Comparison of ENCODE assay signal across 22 mouse cellular contexts in genomic region chr13:69593453-69593852, GRCm38 (mm10). TPM values are rescaled to one million over a fixed set of nuclear protein-coding genes. Genes with fewer than 3 reads are reported as not detected.
DNase-seq lines count a peak whose midpoint lies in the region; ATAC-seq and TF ChIP-seq lines count a peak whose summit lies in the region.
"Had no signal": no experiment of that assay in that cellular context is flagged by ENCODE, and none has a peak within 500 bp of the region (broad histone marks: within the 10 kb centered on the region; RNA-seq: fewer than 3 reads in every experiment).

No protein-coding gene starts in this region.

- ATAC-seq in kidney, embryonic 15.5 days (replicated peaks; ENCODE audit: low FRiP score) = peak; percentile 20; the same call in 1 of the 2 replicates
- peak; percentile 28 for ATAC-seq in Patski
- no peak for ATAC-seq in stomach, postnatal 0 days (ENCODE audit: low FRiP score, low TSS enrichment)
- ATAC-seq: forebrain, postnatal 0 days had no signal

- POLR2A ChIA-PET in Patski (lab: Charles Lee) = interaction anchor here (0.7 to 1.5 kb wide), 3 partner anchors 11 to 17 kb away, joined by 3 read pairs; no protein-coding TSS in a partner anchor

- no peak overlapping the region for H3K27ac ChIP-seq in kidney, embryonic 15.5 days
- H3K27ac ChIP-seq in stomach, postnatal 0 days (replicated peaks) = 0 out of 2 replicates have a peak overlapping the region, but pooled peaks have one; percentile 24
- H3K27ac ChIP-seq: forebrain, embryonic 10.5 days; heart, embryonic 10.5 days; hindbrain, embryonic 10.5 days; limb, embryonic 10.5 days; midbrain, embryonic 10.5 days; neural tube, embryonic 12.5 days had no signal

- no peak for DNase-seq in kidney, postnatal 14 days
- peak; percentile 16 for DNase-seq in ovary, adult 18-20 months (ENCODE audit: low spot score)
- DNase-seq in ovary, postnatal 36 days (ENCODE audit: low spot score) = no peak
- peak; percentile 79 for DNase-seq in Patski (ENCODE audit: low read depth, low spot score)
- no peak for DNase-seq in stomach, postnatal 0 days (ENCODE audit: low spot score)
- no peak for DNase-seq in frontal cortex, adult 2 months (ENCODE audit: extremely low spot score in 1 of 2, low spot score in 1 of 2)
- DNase-seq: cerebellum, adult 11 months; cerebellum, postnatal 14 days; embryo, embryonic 11 days; forebrain, postnatal 0 days; layer of hippocampus, adult 9-11 months; lung, embryonic 14.5 days; lung, postnatal 4 days; thymus, adult 18-20 months had no signal

- H3K4me1 ChIP-seq in kidney, embryonic 15.5 days = no peaks in the 10 kb centered on the region; the same call in 1 of the 2 replicates
- H3K4me1 ChIP-seq in stomach, postnatal 0 days (replicated peaks; ENCODE audit: control insufficient read depth, insufficient read depth) = no peaks in the 10 kb centered on the region
- H3K4me1 ChIP-seq: forebrain, embryonic 10.5 days; limb, embryonic 10.5 days; midbrain, embryonic 10.5 days; neural tube, embryonic 12.5 days had no signal

- no peak for TF ChIP-seq CTCF in Patski (IDR thresholded peaks at IDR 0.05)
- TF ChIP-seq CTCF in stomach, postnatal 0 days (IDR thresholded peaks at IDR 0.05; ENCODE audit: low read depth) = no peak

- TF ChIP-seq EP300 in stomach, postnatal 0 days (optimal IDR thresholded peaks at IDR 0.05) = no peak

- H3K9ac ChIP-seq in kidney, embryonic 15.5 days = no peak overlapping the region
- no peak overlapping the region for H3K9ac ChIP-seq in stomach, postnatal 0 days (ENCODE audit: low read length)
- H3K9ac ChIP-seq: forebrain, postnatal 0 days; lung, embryonic 14.5 days; neural tube, embryonic 12.5 days had no signal

- no peak overlapping the region for H3K4me2 ChIP-seq in kidney, embryonic 15.5 days
- no peak overlapping the region for H3K4me2 ChIP-seq in stomach, postnatal 0 days (replicated peaks; ENCODE audit: low read depth)
- H3K4me2 ChIP-seq: lung, embryonic 14.5 days; neural tube, embryonic 12.5 days had no signal

- CTCF ChIA-PET in Patski (lab: Charles Lee) = interaction anchor here (0.9 kb wide), 1 partner anchor 18 kb away, joined by 5 read pairs; the partner anchor contains the start of gene Srd5a1

- no peaks in the 10 kb centered on the region for H3K36me3 ChIP-seq in kidney, embryonic 15.5 days
- no peaks in the 10 kb centered on the region for H3K36me3 ChIP-seq in stomach, postnatal 0 days (ENCODE audit: control insufficient read depth, insufficient read depth, low read length)
- H3K36me3 ChIP-seq: forebrain, embryonic 10.5 days; heart, embryonic 10.5 days; hindbrain, embryonic 10.5 days; limb, embryonic 10.5 days; neural tube, embryonic 12.5 days had no signal

- H3K9me3 ChIP-seq in kidney, embryonic 15.5 days (replicated peaks) = no peaks in the 10 kb centered on the region
- no peaks in the 10 kb centered on the region for H3K9me3 ChIP-seq in stomach, postnatal 0 days (ENCODE audit: control insufficient read depth, low read length)
- H3K9me3 ChIP-seq: forebrain, embryonic 10.5 days; G1E; heart, embryonic 10.5 days; hindbrain, embryonic 10.5 days; limb, embryonic 10.5 days; midbrain, embryonic 10.5 days; neural tube, embryonic 12.5 days had no signal

- in situ Hi-C loops in Patski (cut with MboI; ENCODE audit: low pct_unique_long_range_greater_than_20kb) = loop anchor here (25.0 kb wide), 1 partner anchor 1194 kb away; no protein-coding TSS in a partner anchor

- 56% methylated on average over 8 of the region's 8 CpGs for WGBS in kidney, embryonic 15.5 days
- 49% methylated on average over 8 of the region's 8 CpGs for WGBS in stomach, postnatal 0 days

- no peaks in the 10 kb centered on the region for H3K27me3 ChIP-seq in kidney, embryonic 15.5 days
- no peaks in the 10 kb centered on the region for H3K27me3 ChIP-seq in Patski
- no peaks in the 10 kb centered on the region for H3K27me3 ChIP-seq in stomach, postnatal 0 days (ENCODE audit: control insufficient read depth, insufficient read depth, low read length)
- H3K27me3 ChIP-seq: neural tube, embryonic 12.5 days had no signal

- no peak overlapping the region for H3K4me3 ChIP-seq in kidney, embryonic 15.5 days (replicated peaks)
- H3K4me3 ChIP-seq in stomach, postnatal 0 days (ENCODE audit: low read depth, low read length) = no peak overlapping the region
- H3K4me3 ChIP-seq: forebrain, embryonic 10.5 days; heart, embryonic 10.5 days; hindbrain, embryonic 10.5 days; limb, embryonic 10.5 days; midbrain, embryonic 10.5 days; neural tube, embryonic 12.5 days had no signal

RNA-seq across cellular contexts. Expression of gene Srd5a1, which starts 17.8 kb away (rescaled TPM):
- polyA plus RNA-seq in kidney, embryonic 15.5 days (2015; fragmentation: Nextera tagmentation; extraction: Ambion mirVana) = 22.9 and 26.5 TPM in 2 replicates
- polyA plus RNA-seq in Patski (2021) = 122 TPM
- polyA plus RNA-seq in stomach, postnatal 0 days (2015; fragmentation: Nextera tagmentation; extraction: Ambion mirVana) = 27.8 and 29.4 TPM in 2 replicates
- 10.4 and 11.9 TPM in 2 replicates for polyA plus RNA-seq in frontal cortex, adult 2 months (2012; rRNA removed)

RNA-seq across cellular contexts. Expression of gene Tent4a, which starts 59.0 kb away (rescaled TPM):
- polyA plus RNA-seq in kidney, embryonic 15.5 days (2015; fragmentation: Nextera tagmentation; extraction: Ambion mirVana) = 5.1 and 5.5 TPM in 2 replicates
- 27.7 TPM for polyA plus RNA-seq in Patski (2021)
- polyA plus RNA-seq in stomach, postnatal 0 days (2015; fragmentation: Nextera tagmentation; extraction: Ambion mirVana) = 2.6 and 3.1 TPM in 2 replicates
- 24.7 and 25.7 TPM in 2 replicates for polyA plus RNA-seq in frontal cortex, adult 2 months (2012; rRNA removed)

RNA-seq across cellular contexts. Expression of gene Nsun2, which starts 59.9 kb away (rescaled TPM):
- polyA plus RNA-seq in kidney, embryonic 15.5 days (2015; fragmentation: Nextera tagmentation; extraction: Ambion mirVana) = 130 TPM in 2 replicates
- 100 TPM for polyA plus RNA-seq in Patski (2021)
- 68.6 and 69.7 TPM in 2 replicates for polyA plus RNA-seq in stomach, postnatal 0 days (2015; fragmentation: Nextera tagmentation; extraction: Ambion mirVana)
- 54.1 and 64.6 TPM in 2 replicates for polyA plus RNA-seq in frontal cortex, adult 2 months (2012; rRNA removed)

Comparison
In these comparisons a context has a peak if more than half of its experiments do, and no peak if none do; other contexts are left out.
1. DNase-seq: peak in ovary, adult 18-20 months (single experiment) and Patski (single experiment); none in kidney, postnatal 14 days (single experiment), ovary, postnatal 36 days (single experiment), stomach, postnatal 0 days (single experiment) and frontal cortex, adult 2 months (0 of 2).